Mouse (Mus musculus): ENCODE results near the gene Cwf19l2.
A peak's percentile ranks its signal among the peaks of the same experiment; 100 is the strongest.
"Not testable (repeated sequence)": the region's sequence is repeated elsewhere in the genome, so short reads cannot be mapped to it uniquely, and the experiment has no call there.

Cwf19l2 gene

GRCm38 (mm10) chr9:3403251-3404208 is at the start of gene Cwf19l2:
Gene Cwf19l2, plus strand, starts transcription at chr9:3403592.
- peak; percentile 91 for DNase-seq

- not testable (repeated sequence) for DNase-seq
Measured at GRCm38 (mm10) chr9:3376323-3376722, 27.1 kb upstream of the Cwf19l2 start.

GRCm38 (mm10) chr9:3404372-3404771 is 980 bp downstream of the Cwf19l2 start:
- DNase-seq, result peak; percentile 14

- DNase-seq, result not testable (repeated sequence)
Measured at GRCm38 (mm10) chr9:3439555-3440300, 36.3 kb downstream of the Cwf19l2 start.

GRCm38 (mm10) chr9:3471897-3472296 is 68.5 kb downstream of the Cwf19l2 start:
- DNase-seq, result no peak

GRCm38 (mm10) chr9:3518645-3519044 is 115.3 kb downstream of the Cwf19l2 start:
- DNase-seq, result no peak

- no peak for DNase-seq
Measured at GRCm38 (mm10) chr9:3519178-3519577, 115.8 kb downstream of the Cwf19l2 start.

- no peak for DNase-seq
Measured at GRCm38 (mm10) chr9:3521031-3521430, 117.6 kb downstream of the Cwf19l2 start.

Measured in kidney, postnatal 14 days (tissue).